Mouse (Mus musculus) E14TG2a.4 (cell line): ENCODE results near the gene Spin1.
"Not testable (repeated sequence)": the region's sequence is repeated elsewhere in the genome, so short reads cannot be mapped to it uniquely, and the experiment has no call there.

ENCODE experiments used
- CTCF ChIP-seq: conservative IDR thresholded peaks from 2 replicates; pipeline ENCODE4 v1.5.1; 2014; ENCODE audit warnings: low read length
- NANOG ChIP-seq: IDR thresholded peaks from 2 replicates; pipeline ENCODE4 v1.6.1; 2014; ENCODE audit warnings: borderline replicate concordance, low read length, mixed read lengths
- POU5F1 ChIP-seq: IDR thresholded peaks from 2 replicates; pipeline ENCODE4 v1.6.1; 2014; ENCODE audit warnings: low read length, borderline replicate concordance

DNA sequence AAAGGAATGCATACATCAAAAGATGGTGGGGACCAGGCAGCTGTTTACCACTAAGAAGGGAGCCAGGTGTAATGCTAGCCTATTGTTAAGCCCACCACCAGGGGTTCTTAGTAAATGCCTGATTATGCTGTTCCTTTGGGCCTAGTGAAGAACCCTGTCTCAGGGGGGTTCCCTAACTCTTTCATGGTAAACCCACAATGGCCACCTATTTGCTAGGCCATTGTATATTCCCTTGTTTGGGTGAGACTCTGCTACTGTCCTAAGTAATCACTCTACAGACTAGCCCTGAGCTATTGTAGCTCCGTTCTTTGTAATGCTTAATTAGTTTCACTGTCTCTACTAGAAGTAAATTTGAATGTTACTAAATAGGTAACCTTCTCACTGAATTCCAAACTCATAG lies 22.1 kb upstream of the Spin1 start:
- TF ChIP-seq CTCF, POU5F1: not testable (repeated sequence)
- TF ChIP-seq NANOG = peak; percentile 48; the same call in 1 of the 2 replicates
